Mouse (Mus musculus): ENCODE measurements at regions not wholly inside any gene's neighbourhood (a gene's known extent, or its start where the extent isn't known, plus 50 kb on each side); places are given as distances from the start of the nearest gene placed in this dataset.

- TF ChIP-seq CTCF (IDR thresholded peaks at IDR 0.05; ENCODE audit: extremely low read depth, insufficient read depth, low read length) (no peak), POLR2A (IDR thresholded peaks at IDR 0.05; ENCODE audit: extremely low read depth, insufficient read depth, low read length) (no peak)
These were observed 324.4 kb downstream of the Zfp619 start for GRCm38 (mm10) chr7:39841988-39842387.
